Mouse (Mus musculus): ENCODE data around the gene Mul1.

- TF ChIP-seq CTCF (IDR thresholded peaks at IDR 0.05; ENCODE audit: extremely low read depth, insufficient read length, insufficient replicate concordance, low read depth, low read length) (no peak), POLR2A (IDR thresholded peaks at IDR 0.05; ENCODE audit: low read depth, low read length) (no peak)
These were observed 33.0 kb downstream of the Mul1 start for GRCm38 (mm10) chr4:138467451-138467850.

All from small intestine, adult 2 months (tissue).